Comparison of ENCODE assay signal across 8 mouse cellular contexts in the genomic region with DNA sequence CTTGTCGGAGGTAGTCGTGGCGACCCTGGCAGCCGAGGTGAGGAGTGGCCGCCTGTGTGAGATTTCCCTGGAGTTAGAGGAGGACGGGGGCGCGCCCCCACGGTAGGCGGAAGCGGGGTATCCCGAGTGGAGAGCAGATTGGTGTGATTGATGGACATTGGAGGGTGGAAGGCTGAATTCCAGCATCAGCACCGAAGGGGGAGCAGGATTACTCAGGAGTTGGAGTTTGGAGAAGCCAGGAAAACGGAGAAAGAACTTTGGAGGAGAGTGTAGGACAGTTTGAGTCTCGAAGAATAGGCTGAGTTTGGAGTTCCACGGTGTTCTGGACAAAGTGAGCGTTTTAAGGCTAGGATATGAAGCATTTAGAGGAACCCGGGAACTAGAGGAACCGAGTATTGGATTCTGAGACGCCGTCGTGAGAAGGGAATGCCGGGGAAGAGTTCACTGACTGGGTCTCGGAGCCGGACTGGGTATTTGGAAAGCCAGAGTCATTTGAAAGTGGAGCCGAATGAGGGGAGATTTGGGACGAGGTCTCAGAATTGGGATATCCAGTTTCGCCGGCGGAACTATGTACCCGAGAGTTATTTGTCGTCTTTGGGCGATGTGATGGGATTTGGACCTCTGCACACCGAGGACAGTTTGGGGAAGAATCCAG. TPM values are rescaled to one million over a fixed set of nuclear protein-coding genes. Genes with fewer than 3 reads are reported as not detected.
A peak's percentile ranks its signal among the peaks of the same experiment; 100 is the strongest.
DNase-seq lines count a peak whose midpoint lies in the region; ATAC-seq lines count a peak whose summit lies in the region.

No protein-coding gene starts in this region.

- H3K4me1 ChIP-seq in kidney, embryonic 15.5 days, result peaks cover 33% of the 10 kb centered on the region
- peaks cover 11% of the 10 kb centered on the region for H3K4me1 ChIP-seq in hindbrain, embryonic 12.5 days
- peaks cover 7% of the 10 kb centered on the region; the same call in 1 of the 2 replicates for H3K4me1 ChIP-seq in midbrain, embryonic 13.5 days (replicated peaks)

- H3K27ac ChIP-seq in kidney, embryonic 15.5 days, result peak overlapping the region; percentile 97
- H3K27ac ChIP-seq in hindbrain, embryonic 12.5 days, result peak overlapping the region; percentile 92
- peak overlapping the region; percentile 88 for H3K27ac ChIP-seq in midbrain, embryonic 13.5 days

- peak overlapping the region; percentile 76 for H3K4me2 ChIP-seq in kidney, embryonic 15.5 days
- peak overlapping the region; percentile 75 for H3K4me2 ChIP-seq in hindbrain, embryonic 12.5 days (replicated peaks)
- H3K4me2 ChIP-seq in midbrain, embryonic 13.5 days (replicated peaks), result peak overlapping the region; percentile 78

- H3K4me3 ChIP-seq in kidney, embryonic 15.5 days (replicated peaks), result peak overlapping the region; percentile 70
- H3K4me3 ChIP-seq in hindbrain, embryonic 12.5 days, result peak overlapping the region; percentile 71
- H3K4me3 ChIP-seq in midbrain, embryonic 13.5 days (replicated peaks), result peak overlapping the region; percentile 66

- no peak for DNase-seq in kidney, postnatal 36 days
- no peak for DNase-seq in kidney, postnatal 25 days
- DNase-seq in right cerebral cortex, postnatal 4 days, result no peak
- no peak for DNase-seq in frontal cortex, postnatal 14 days (ENCODE audit: low spot score in 2 of 2)

- no peak for ATAC-seq in kidney, embryonic 15.5 days (replicated peaks; ENCODE audit: low FRiP score)
- ATAC-seq in activated CD4-positive, CD25-positive, alpha-beta regulatory T cell, adult 4 months, result peak; percentile 11
- peak; percentile 1; the same call in 1 of the 2 replicates for ATAC-seq in hindbrain, embryonic 12.5 days (ENCODE audit: low FRiP score)
- ATAC-seq in midbrain, embryonic 13.5 days, result no peak

- H3K36me3 ChIP-seq in kidney, embryonic 15.5 days, result peaks cover 28% of the 10 kb centered on the region
- H3K36me3 ChIP-seq in hindbrain, embryonic 12.5 days, result peaks cover 21% of the 10 kb centered on the region; the same call in 1 of the 2 replicates
- peaks cover 15% of the 10 kb centered on the region for H3K36me3 ChIP-seq in midbrain, embryonic 13.5 days

- WGBS in kidney, embryonic 15.5 days, result under 1% methylated on average over 34 of the region's 34 CpGs
- WGBS in hindbrain, embryonic 12.5 days, result under 1% methylated on average over 34 of the region's 34 CpGs
- under 1% methylated on average over 34 of the region's 34 CpGs for WGBS in midbrain, embryonic 13.5 days

- no peaks in the 10 kb centered on the region for H3K27me3 ChIP-seq in kidney, embryonic 15.5 days
- H3K27me3 ChIP-seq in hindbrain, embryonic 12.5 days, result no peaks in the 10 kb centered on the region
- H3K27me3 ChIP-seq in midbrain, embryonic 13.5 days, result no peaks in the 10 kb centered on the region

- peak overlapping the region; percentile 75 for H3K9ac ChIP-seq in kidney, embryonic 15.5 days
- peak overlapping the region; percentile 69 for H3K9ac ChIP-seq in hindbrain, embryonic 12.5 days
- peak overlapping the region; percentile 69 for H3K9ac ChIP-seq in midbrain, embryonic 13.5 days (replicated peaks)

- H3K9me3 ChIP-seq in kidney, embryonic 15.5 days (replicated peaks), result no peaks in the 10 kb centered on the region
- no peaks in the 10 kb centered on the region for H3K9me3 ChIP-seq in hindbrain, embryonic 12.5 days (replicated peaks)
- no peaks in the 10 kb centered on the region for H3K9me3 ChIP-seq in midbrain, embryonic 13.5 days

RNA-seq across cellular contexts. Expression of gene Sertad3, which starts 0.4 kb away (rescaled TPM):
- 30.3 and 32.0 TPM in 2 replicates for polyA plus RNA-seq in kidney, embryonic 15.5 days (2015; fragmentation: Nextera tagmentation; extraction: Ambion mirVana)
- 10 to 100 TPM; 41.9 to 47.6 TPM for polyA plus RNA-seq in activated CD4-positive, CD25-positive, alpha-beta regulatory T cell, adult 4 months (2017; shearing (Covaris generic))
- polyA plus RNA-seq in hindbrain, embryonic 12.5 days (2016; fragmentation: Nextera tagmentation; extraction: Ambion mirVana), result 20.8 and 22.3 TPM in 2 replicates
- 12.4 and 12.6 TPM in 2 replicates for polyA plus RNA-seq in midbrain, embryonic 13.5 days (2015; fragmentation: Nextera tagmentation; extraction: Ambion mirVana)

RNA-seq across cellular contexts. Expression of gene Sertad1, which starts 12.7 kb away (rescaled TPM):
- 40.5 and 41.0 TPM in 2 replicates for polyA plus RNA-seq in kidney, embryonic 15.5 days (2015; fragmentation: Nextera tagmentation; extraction: Ambion mirVana)
- polyA plus RNA-seq in activated CD4-positive, CD25-positive, alpha-beta regulatory T cell, adult 4 months (2017; shearing (Covaris generic)), result 10 to 100 TPM; 46.6 to 47.9 TPM
- polyA plus RNA-seq in hindbrain, embryonic 12.5 days (2016; fragmentation: Nextera tagmentation; extraction: Ambion mirVana), result 17.5 TPM in 2 replicates
- 8.2 and 8.5 TPM in 2 replicates for polyA plus RNA-seq in midbrain, embryonic 13.5 days (2015; fragmentation: Nextera tagmentation; extraction: Ambion mirVana)

RNA-seq across cellular contexts. Expression of gene Prx, which starts 25.2 kb away (rescaled TPM):
- 4.0 and 4.8 TPM in 2 replicates for polyA plus RNA-seq in kidney, embryonic 15.5 days (2015; fragmentation: Nextera tagmentation; extraction: Ambion mirVana)
- polyA plus RNA-seq in activated CD4-positive, CD25-positive, alpha-beta regulatory T cell, adult 4 months (2017; shearing (Covaris generic)), result under 1 TPM; 0.11 to 0.68 TPM
- polyA plus RNA-seq in hindbrain, embryonic 12.5 days (2016; fragmentation: Nextera tagmentation; extraction: Ambion mirVana), result 2.5 and 3.5 TPM in 2 replicates
- 1.2 and 1.6 TPM in 2 replicates for polyA plus RNA-seq in midbrain, embryonic 13.5 days (2015; fragmentation: Nextera tagmentation; extraction: Ambion mirVana)

RNA-seq across cellular contexts. Expression of gene Blvrb, which starts 26.2 kb away (rescaled TPM):
- 44.5 and 57.4 TPM in 2 replicates for polyA plus RNA-seq in kidney, embryonic 15.5 days (2015; fragmentation: Nextera tagmentation; extraction: Ambion mirVana)
- polyA plus RNA-seq in activated CD4-positive, CD25-positive, alpha-beta regulatory T cell, adult 4 months (2017; shearing (Covaris generic)), result 10 to 100 TPM; 13.9 to 16.7 TPM
- polyA plus RNA-seq in hindbrain, embryonic 12.5 days (2016; fragmentation: Nextera tagmentation; extraction: Ambion mirVana), result 26.6 and 27.3 TPM in 2 replicates
- polyA plus RNA-seq in midbrain, embryonic 13.5 days (2015; fragmentation: Nextera tagmentation; extraction: Ambion mirVana), result 14.8 and 16.1 TPM in 2 replicates

RNA-seq across cellular contexts. Expression of gene Sptbn4, which starts 26.5 kb away (rescaled TPM):
- polyA plus RNA-seq in kidney, embryonic 15.5 days (2015; fragmentation: Nextera tagmentation; extraction: Ambion mirVana), result 0.27 and 0.39 TPM in 2 replicates
- under 1 TPM; 0.16 to 0.37 TPM for polyA plus RNA-seq in activated CD4-positive, CD25-positive, alpha-beta regulatory T cell, adult 4 months (2017; shearing (Covaris generic))
- polyA plus RNA-seq in hindbrain, embryonic 12.5 days (2016; fragmentation: Nextera tagmentation; extraction: Ambion mirVana), result 0.90 and 1.1 TPM in 2 replicates
- 1.1 and 2.2 TPM in 2 replicates for polyA plus RNA-seq in midbrain, embryonic 13.5 days (2015; fragmentation: Nextera tagmentation; extraction: Ambion mirVana)

Comparison
In these comparisons a context has a peak if more than half of its experiments do, and no peak if none do; other contexts are left out.
1. ATAC-seq: peak in activated CD4-positive, CD25-positive, alpha-beta regulatory T cell, adult 4 months (single experiment) and hindbrain, embryonic 12.5 days (single experiment); none in kidney, embryonic 15.5 days (single experiment) and midbrain, embryonic 13.5 days (single experiment).
2. Peak in every context shown above with its lines, with median percentiles within 50 percentile points of each other: H3K27ac ChIP-seq, H3K4me2 ChIP-seq, H3K4me3 ChIP-seq and H3K9ac ChIP-seq.